Mouse (Mus musculus) cortical plate, adult 2 months (tissue): ENCODE data around the gene Stk40.
"Not testable (repeated sequence)": the region's sequence is repeated elsewhere in the genome, so short reads cannot be mapped to it uniquely, and the experiment has no call there.

Experiments
- CTCF ChIP-seq: fragments of 200-500 bp; IDR thresholded peaks from 2 replicates; pipeline ENCODE4 v1.5.1; 2011; ENCODE audit warnings: mild to moderate bottlenecking, control low read depth, low read length; ENCODE audit not compliant: insufficient read depth; ENCODE audit errors: extremely low read depth
- POLR2A ChIP-seq: fragments of 200-500 bp; IDR thresholded peaks from 2 replicates; pipeline ENCODE4 v1.6.1; 2011; ENCODE audit warnings: mild to moderate bottlenecking, low read length, control low read depth; ENCODE audit not compliant: insufficient read depth; ENCODE audit errors: extremely low read depth

DNA sequence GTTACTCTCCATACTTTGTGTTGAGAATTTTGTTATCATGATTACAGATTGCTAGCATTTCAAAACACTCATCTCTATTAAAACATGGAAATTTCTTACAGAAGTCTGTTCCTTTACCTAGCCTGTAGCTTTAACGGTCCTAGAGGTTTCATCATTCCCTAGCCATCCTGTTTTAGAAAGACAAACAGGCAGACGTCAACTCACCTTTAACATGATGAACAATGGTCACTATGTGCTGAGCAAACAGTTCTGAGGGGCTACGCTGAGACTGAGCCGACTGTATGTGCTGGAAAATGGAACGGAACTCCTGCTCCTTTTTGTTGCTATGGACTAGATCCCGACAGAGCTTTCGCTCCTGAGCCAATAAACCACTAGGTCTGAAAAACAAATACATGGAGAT, 72.2 kb downstream of the Stk40 start:
- not testable (repeated sequence) for TF ChIP-seq POLR2A, CTCF
